Mouse (Mus musculus) urinary bladder, postnatal 4 days (tissue): ENCODE results near the gene Eef1akmt3.

Experiments
- DNase-seq, 2 experiments: peaks; one replicate each; pipeline ENCODE4 v3.0.0; 2021 to 2022; ENCODE audit warnings: low spot score in 2 of 2

Gene Eef1akmt3

GRCm38 (mm10) chr10:127054646-127055045, 13.3 kb upstream of the Eef1akmt3 start:
- no peak for DNase-seq

GRCm38 (mm10) chr10:127050119-127050474, 8.8 kb upstream of the Eef1akmt3 start:
- no peak for DNase-seq

GRCm38 (mm10) chr10:127049395-127050118, 8.2 kb upstream of the Eef1akmt3 start:
- DNase-seq = no peak

- DNase-seq = no peak
Observed at GRCm38 (mm10) chr10:127048608-127049394, 7.5 kb upstream of the Eef1akmt3 start.

GRCm38 (mm10) chr10:127047954-127048353, 6.6 kb upstream of the Eef1akmt3 start, which contains the start of gene Cyp27b1:
Cyp27b1 (plus strand) TSS chr10:127048250.
- no peak for DNase-seq

GRCm38 (mm10) chr10:127043187-127043586, 1.9 kb upstream of the Eef1akmt3 start:
- DNase-seq = no peak

- DNase-seq = no peak
Observed at GRCm38 (mm10) chr10:127042468-127043115, 1.3 kb upstream of the Eef1akmt3 start.

- DNase-seq = peak; percentile 85 to 87
Observed at GRCm38 (mm10) chr10:127041774-127042338, 543 bp upstream of the Eef1akmt3 start.

- no peak for DNase-seq
Observed at GRCm38 (mm10) chr10:127040569-127041214, 621 bp downstream of the Eef1akmt3 start.

- no peak for DNase-seq
Observed at GRCm38 (mm10) chr10:127037641-127038040, 3.7 kb downstream of the Eef1akmt3 start.

GRCm38 (mm10) chr10:127036273-127036672, 5.0 kb downstream of the Eef1akmt3 start:
- no peak for DNase-seq

- no peak for DNase-seq
Observed at GRCm38 (mm10) chr10:127033301-127033741, 8.0 kb downstream of the Eef1akmt3 start.

GRCm38 (mm10) chr10:127030336-127031296, 10.7 kb downstream of the Eef1akmt3 start, which contains the start of gene Tsfm:
Tsfm (minus strand) TSS chr10:127030840.
- DNase-seq = peak; percentile 86 to 93

- DNase-seq = no peak
Observed at GRCm38 (mm10) chr10:127018422-127018821, 22.9 kb downstream of the Eef1akmt3 start.

GRCm38 (mm10) chr10:127017071-127017470, 24.2 kb downstream of the Eef1akmt3 start:
- no peak for DNase-seq

- DNase-seq = no peak
Observed at GRCm38 (mm10) chr10:127016488-127016887, 24.8 kb downstream of the Eef1akmt3 start.

- DNase-seq = no peak
Observed at GRCm38 (mm10) chr10:127003806-127004205, 37.5 kb downstream of the Eef1akmt3 start.

- DNase-seq = no peak
Observed at GRCm38 (mm10) chr10:127003334-127003733, 38.0 kb downstream of the Eef1akmt3 start.

GRCm38 (mm10) chr10:127002765-127003164, 38.5 kb downstream of the Eef1akmt3 start:
- DNase-seq = no peak

GRCm38 (mm10) chr10:127002056-127002455, 39.3 kb downstream of the Eef1akmt3 start:
- no peak for DNase-seq
